Mouse (Mus musculus): ENCODE measurements around the gene Rtf1. TPM values are rescaled to one million over a fixed set of nuclear protein-coding genes. Genes with fewer than 3 reads are reported as not detected.
"Not testable (repeated sequence)": the region's sequence is repeated elsewhere in the genome, so short reads cannot be mapped to it uniquely, and the experiment has no call there.

Rtf1 gene
- 34.7 and 36.4 TPM in 2 replicates for total RNA-seq (2017)

DNA sequence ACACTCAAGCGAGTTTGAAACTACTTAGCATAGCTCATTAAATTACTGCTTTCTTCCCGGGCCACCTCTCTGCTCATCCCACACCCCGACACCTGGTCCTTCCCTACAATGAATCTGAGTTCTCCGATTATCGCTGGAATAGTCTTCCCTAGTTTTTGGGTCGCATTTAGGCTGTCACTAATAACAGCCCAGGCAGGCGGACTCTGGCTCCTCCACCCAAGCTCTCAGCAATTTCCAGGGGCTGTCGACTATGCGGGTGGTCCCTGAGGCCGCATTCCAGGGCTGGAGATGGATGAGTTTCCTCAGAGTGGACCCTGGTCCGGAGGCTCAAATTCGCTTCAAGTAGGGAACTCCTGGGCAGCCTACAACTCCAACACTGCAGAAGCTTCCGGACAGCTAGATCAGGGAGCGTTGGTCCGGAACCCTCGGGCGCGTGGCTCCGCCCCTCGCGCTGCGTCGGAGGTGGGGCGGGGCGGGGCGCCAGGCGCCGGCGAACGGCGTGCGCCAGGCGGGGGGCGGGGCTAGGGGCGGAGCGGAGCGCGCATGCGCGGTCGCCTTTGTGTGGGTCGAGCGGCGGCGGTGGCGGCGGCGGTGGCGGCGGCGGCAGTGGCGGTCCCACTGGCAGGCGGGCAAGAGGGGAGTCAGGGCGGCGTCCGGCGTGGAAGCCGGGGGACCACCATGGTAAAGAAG is at the start of gene Rtf1:
TSS of gene Rtf1 (plus strand) at position 544 of the 690 bp plus-strand sequence.
- ATAC-seq (ENCODE audit: extremely low read depth, insufficient number of reproducible peaks, low FRiP score, poor library complexity, severe bottlenecking) = peak; percentile 89

DNA sequence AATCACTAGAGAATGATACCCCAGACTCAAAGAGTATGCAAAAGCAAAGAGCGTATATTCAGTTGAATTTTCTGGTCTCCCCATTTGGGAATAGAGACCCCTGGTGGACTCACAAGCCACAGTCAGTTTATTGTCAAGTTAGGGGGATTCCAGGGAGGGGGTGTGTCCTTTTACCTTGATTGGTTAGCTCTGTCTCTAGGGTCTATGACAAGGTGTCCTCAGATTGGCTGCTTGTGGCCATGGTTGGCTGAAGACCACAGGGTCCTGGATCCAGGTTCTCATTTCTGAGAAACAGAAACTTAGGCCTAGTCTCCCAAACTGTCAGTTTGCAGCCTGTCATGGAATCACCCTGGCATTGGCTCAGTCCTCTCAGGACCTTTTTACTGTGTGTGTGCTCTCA is 38.1 kb upstream of the Rtf1 start:
- peak; percentile 71; the same call in 1 of the 2 replicates for ATAC-seq (ENCODE audit: extremely low read depth, insufficient number of reproducible peaks, low FRiP score, poor library complexity, severe bottlenecking)

DNA sequence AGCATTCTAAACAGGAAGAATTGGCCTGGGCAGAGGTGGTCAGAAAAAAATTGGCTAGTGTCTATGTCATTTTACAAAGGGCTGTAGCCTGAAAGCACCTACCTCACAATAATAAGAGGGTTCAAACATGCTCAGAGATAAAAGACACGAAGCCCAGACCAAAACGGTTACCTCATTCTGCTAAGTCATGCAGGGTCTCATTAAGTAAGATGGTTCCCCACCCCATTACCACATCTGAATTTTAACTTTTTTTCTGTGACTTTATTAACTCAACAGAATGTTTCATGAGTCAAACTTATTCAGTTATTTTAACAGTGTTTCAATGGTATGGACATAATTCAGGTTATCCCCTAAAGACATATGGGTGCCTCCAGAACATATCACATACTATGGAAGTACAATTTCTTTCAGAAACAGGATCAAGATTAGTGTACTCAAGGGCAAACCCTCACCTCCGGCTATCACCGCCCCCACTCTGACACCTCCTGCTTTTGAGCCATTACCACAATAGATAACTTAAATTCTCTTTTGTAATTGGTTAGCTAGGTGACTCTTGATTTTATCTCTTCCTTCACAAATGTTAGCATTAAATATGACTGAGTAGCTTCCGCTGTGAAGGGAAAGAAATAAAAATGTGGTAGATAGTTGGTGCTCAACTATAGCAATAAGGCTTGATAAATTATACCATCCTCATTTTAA is 33.5 kb upstream of the Rtf1 start:
- ATAC-seq (ENCODE audit: extremely low read depth, insufficient number of reproducible peaks, low FRiP score, poor library complexity, severe bottlenecking) = no peak

DNA sequence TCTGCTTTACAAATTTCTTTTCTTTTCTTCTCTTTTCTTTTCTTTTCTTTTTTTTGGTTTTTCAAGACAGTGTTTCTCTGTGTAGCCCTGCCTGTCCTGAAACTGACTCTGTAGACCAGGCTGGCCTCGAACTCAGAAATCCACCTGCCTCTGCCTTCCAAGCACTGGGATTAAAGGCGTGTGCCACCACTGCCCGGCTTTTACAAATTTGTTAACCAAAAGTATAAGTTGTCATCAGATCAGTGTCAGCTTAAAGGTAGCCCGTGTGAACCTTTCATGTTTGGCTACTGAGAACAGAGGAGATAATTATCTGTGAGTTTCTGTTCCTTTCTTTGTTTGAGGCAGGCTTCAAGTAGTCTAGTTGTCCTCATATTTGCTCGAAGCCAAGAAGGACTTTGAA is 30.6 kb upstream of the Rtf1 start:
- no peak for ATAC-seq (ENCODE audit: extremely low read depth, insufficient number of reproducible peaks, low FRiP score, poor library complexity, severe bottlenecking)

DNA sequence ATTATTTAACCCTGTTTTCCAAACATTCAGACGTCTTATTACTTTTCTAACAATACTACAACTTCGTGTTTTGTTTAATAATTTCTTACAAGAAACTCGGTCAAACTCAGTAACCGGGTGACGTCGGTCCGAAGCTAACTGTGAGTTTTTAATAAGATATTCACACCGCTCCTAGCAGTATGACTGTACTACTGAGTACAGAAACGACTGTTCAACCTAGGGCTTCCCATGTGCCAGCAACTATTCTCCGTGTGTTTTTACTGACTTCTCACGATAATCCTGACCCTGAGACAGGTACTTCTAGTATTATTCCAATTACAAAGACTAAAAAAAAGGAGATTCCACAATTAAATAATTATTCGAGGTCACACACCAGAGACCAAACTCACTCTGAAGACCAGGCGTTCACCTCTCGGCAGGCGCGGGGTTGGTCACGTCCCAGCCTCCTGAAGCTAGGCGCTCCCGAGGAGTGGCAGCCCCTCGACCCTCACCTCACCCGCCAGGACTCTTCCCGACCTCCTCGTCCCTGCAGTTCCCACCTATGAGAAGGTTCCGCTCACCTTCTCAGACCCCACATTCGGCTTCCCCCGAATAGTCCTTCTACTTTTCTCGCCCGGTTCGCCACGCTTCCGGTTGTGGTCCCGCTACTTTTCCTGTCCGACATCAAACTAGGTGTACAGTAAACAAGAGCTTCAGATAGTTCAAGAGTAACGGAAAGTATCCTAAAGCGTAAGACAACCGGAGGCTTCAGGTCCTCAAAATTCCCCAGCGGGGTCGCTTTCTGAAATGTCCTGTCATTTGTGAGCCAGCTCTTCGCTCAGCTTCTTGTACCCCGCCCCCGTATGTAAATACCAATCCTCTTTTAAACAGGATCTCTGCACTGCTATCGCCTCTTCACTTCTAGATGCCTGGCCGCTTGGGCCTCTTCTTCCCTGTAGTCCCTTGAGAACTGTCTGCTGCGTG is 12.4 kb upstream of the Rtf1 start, which contains the start of gene Ndufaf1:
TSS of gene Ndufaf1 (minus strand) at position 608 of the 963 bp plus-strand sequence.
- peak; percentile 68 for ATAC-seq (ENCODE audit: extremely low read depth, insufficient number of reproducible peaks, low FRiP score, poor library complexity, severe bottlenecking)

DNA sequence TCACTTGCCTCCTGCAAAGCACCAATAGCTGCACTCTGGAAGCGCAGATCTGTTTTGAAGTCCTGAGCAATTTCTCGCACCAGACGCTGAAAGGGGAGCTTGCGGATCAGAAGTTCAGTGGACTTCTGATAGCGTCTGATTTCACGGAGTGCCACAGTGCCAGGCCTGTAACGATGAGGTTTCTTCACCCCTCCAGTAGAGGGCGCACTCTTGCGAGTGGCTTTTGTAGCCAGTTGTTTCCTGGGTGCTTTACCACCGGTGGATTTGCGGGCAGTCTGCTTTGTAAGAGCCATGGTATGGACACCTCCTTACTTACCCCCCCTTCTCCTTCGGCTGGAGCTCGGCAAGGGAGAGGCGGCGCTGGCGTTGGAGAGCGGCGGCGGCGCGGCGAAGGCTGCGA is 9.1 kb upstream of the Rtf1 start:
- not testable (repeated sequence) for ATAC-seq (ENCODE audit: extremely low read depth, insufficient number of reproducible peaks, low FRiP score, poor library complexity, severe bottlenecking)

DNA sequence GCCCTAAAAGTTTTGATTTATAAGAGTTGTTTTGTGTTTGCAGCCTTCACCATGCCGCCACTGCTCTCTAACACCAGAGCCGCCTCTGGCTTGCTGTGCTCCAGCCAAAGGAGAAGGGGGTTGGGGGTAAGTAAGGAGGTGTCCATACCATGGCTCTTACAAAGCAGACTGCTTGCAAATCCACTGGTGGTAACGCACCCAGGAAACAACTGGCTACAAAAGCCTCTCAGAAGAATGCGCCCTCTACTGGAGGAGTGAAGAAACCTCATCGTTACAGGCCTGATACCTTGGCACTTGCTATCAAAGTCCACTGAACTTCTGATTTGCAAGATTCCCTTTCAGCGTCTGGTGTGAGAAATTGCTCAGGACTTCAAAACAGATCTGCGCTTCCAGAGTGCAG is 5.9 kb upstream of the Rtf1 start:
- ATAC-seq (ENCODE audit: extremely low read depth, insufficient number of reproducible peaks, low FRiP score, poor library complexity, severe bottlenecking) = peak; percentile 56; the same call in 1 of the 2 replicates

DNA sequence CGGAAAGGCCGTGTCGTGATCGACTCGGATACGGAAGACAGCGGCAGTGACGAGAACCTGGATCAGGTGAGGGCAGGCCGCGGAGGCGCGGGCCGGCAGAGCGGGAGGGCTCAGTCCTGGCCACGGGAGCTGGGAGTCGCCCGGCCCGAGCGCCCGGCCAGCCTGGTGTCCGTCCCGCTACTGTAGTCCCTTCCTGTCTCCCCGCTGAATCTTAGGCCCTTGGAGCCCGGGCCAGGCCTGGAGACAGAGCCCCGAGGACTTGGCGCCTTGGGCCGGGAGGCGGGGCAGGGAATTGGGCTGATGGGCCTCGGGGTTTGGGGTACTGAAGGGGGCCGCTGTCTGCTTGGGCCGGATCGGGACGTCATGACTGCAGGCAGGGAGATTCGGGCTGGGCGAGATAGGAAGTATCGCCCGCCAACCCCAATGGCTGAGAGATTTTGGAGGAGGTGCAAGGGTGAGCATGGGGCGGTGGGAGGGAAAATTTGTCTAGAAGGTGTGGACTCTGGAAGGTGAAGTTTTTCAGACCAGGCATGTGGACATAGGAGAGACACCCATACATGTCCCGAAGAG is 432 bp downstream of the Rtf1 start:
- ATAC-seq (ENCODE audit: extremely low read depth, insufficient number of reproducible peaks, low FRiP score, poor library complexity, severe bottlenecking) = 0 out of 2 replicates have a peak, but pooled peaks have one; percentile 30

DNA sequence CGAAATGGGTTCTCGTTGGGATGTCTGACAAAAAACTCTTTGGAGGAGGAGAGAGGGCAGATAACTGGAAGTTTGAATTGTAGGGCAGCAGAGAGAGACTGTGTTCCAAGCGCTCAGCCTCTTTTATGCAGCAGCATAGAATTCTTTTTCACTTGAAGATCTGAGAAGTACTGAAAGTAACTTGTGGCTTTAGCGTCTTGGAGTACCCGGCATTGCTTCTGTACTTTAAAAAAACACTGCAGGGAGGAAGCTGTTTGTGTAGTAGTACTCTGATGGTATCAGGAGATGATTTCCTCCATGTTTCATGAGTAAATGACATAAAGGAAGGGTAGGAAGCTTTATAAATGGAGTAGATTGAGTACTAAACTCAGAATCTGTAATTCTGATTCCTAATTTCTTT is 963 bp downstream of the Rtf1 start:
- ATAC-seq (ENCODE audit: extremely low read depth, insufficient number of reproducible peaks, low FRiP score, poor library complexity, severe bottlenecking) = no peak

DNA sequence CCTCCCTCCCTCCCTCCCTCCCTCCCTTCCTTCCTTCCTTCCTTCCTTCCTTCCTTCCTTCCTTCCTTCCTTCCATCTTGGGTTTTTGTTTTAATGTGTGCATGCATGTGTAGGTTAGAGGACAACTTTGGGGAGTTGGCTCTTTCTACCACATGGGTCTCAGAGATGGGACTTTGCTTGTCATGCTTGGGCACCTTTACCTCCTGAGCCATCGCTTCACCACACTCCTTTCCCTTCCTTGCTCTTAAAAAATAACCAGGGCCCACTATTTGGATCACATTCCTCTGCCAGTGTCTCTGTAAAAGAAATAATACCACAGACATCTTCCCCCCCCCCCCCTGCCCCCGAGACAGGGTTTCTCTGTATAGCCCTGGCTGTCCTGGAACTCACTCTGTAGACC is 8.8 kb downstream of the Rtf1 start:
- ATAC-seq (ENCODE audit: extremely low read depth, insufficient number of reproducible peaks, low FRiP score, poor library complexity, severe bottlenecking) = no peak

DNA sequence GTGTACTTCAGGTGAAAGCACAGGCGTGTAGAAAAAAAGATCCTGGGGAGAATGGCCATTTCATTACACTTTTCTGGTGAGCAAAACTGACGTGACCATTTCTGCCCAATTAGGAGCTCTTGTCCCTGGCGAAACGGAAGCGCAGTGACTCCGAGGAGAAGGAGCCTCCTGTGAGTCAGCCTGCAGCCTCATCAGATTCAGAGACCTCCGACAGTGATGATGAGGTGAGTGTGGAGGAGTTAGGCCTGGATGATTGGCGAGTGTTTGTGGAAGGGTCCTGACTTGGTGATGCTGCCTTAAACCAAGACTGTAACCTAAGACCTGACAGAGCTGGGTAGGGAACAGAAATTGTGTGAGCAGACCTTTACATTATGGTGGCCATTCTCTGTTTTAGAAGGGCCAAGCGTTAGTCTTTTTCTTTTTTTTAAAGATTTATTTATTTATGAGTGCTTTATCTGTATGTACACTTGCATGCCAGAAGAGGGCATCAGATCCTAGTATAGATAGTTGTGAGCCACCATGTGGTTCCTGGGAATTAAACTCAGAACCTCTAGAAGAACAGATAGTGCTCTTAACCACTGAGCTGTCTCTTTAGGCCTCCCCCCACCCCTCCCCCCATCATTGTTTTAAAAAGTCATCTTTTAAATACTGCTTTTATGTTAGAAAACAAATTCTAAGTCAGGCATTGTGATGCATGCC is 17.3 kb downstream of the Rtf1 start:
- no peak for ATAC-seq (ENCODE audit: extremely low read depth, insufficient number of reproducible peaks, low FRiP score, poor library complexity, severe bottlenecking)

DNA sequence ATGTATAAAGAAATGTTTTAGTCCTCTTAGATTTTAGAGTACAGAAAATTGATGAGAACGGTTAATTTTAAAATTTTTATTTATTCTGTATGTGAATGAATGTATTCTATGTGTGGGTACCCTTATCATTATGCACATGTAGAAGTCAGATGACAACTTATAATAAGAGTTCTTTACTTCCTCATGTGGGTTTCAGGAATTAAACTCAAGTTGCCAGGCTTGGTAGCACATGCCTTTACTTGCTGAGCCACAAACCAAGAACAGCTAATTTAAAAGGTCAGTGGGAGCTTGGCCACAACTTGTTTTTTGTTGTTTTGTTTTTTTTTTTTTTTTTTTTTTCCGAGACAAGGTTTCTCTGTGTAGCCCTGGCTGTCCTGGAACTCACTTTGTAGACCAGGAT is 20.0 kb downstream of the Rtf1 start:
- no peak for ATAC-seq (ENCODE audit: extremely low read depth, insufficient number of reproducible peaks, low FRiP score, poor library complexity, severe bottlenecking)

DNA sequence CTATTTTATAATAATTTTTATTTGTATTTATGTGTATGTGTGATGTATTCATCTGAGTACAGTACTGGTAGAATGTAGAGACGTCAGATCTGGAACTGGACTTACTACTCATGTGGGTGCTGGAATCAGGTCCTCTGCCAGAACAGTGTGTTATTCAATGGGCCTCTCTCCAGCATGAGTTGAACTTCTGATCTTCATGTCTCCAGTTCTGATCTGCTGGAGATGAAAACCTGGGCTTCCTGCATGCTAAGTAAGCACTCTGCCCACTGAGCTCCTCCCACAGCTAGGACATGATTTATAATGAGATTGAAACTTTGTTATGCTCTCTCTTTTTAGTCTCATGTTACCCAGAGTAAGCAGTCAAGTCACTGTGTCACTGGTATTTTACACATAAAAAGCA is 21.2 kb downstream of the Rtf1 start:
- ATAC-seq (ENCODE audit: extremely low read depth, insufficient number of reproducible peaks, low FRiP score, poor library complexity, severe bottlenecking) = no peak

DNA sequence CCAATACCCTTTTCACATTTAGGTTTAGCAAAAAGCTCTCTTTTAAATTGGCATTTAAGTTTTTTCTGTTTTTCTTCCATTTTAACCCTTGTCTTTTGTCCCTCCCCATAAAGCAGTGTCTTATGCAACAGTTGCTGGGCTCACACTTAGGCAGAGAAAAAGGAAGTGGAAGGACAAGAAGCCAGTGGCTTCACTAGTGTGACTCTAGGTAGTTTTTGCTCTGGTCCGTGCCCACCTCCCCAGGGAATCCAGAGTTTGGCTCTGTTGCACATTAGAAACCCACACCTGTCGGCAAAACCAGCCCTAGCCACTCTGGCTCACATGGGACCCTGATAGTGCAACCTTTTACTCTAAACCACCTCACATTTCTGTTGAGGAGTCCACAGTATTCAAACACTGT is 23.6 kb downstream of the Rtf1 start:
- peak; percentile 55 for ATAC-seq (ENCODE audit: extremely low read depth, insufficient number of reproducible peaks, low FRiP score, poor library complexity, severe bottlenecking)

DNA sequence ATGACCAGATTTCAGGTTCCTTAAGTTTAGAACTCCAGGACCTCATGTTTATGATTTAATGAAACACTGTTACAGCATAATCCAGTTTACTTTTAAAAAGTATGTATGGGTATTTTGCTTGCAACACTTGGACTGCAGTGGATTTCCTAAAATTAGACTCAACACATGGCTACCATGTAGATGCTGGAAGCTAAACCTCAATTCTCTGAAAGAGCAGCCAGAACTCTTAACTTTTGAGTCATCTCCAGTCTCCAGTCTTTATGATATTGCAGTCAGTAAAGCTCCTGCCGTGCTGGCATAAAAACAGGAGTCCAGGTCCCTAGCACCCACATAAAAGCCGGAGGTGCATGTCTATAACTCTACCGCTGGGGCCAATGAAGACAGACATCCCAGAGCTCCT is 25.1 kb downstream of the Rtf1 start:
- ATAC-seq (ENCODE audit: extremely low read depth, insufficient number of reproducible peaks, low FRiP score, poor library complexity, severe bottlenecking) = no peak

DNA sequence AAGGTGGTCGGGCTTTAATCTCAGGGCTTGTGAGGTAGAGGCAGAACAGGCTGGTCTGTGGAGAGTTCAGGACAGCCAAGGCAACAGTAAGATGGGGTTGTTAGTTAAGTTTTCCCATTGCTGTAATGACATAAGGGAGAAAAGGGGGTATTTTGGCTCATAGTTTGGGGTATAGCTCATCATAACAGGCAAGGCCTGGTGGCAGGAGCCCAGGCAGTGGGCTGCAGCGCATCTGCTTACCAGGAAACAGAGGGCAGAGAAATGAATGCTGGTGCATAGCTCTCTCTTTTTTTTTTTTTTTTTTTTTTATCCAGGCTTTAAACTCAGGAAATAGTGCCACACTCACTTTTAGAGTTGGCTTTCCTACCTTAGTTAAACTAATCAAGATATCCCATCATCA is 28.3 kb downstream of the Rtf1 start:
- ATAC-seq (ENCODE audit: extremely low read depth, insufficient number of reproducible peaks, low FRiP score, poor library complexity, severe bottlenecking) = no peak

DNA sequence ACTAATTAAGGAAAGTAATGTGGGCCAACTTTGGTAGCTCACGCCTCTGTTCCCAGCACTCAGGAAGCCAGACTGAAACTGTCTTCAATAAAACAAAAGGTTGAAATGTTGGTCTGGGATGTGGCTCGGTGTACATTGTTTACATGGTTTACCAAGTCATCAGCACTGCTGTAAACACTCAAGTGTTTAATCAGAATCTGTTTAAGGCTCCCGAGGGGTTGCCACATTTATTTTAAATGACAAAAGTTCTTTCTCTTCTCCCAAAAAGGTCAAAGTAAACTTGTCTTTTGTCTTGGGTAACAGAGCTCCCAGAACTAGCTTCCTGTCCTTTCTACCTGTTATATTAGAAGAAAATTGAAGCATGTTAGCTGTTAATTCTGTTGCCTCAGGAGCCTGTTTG is 32.8 kb downstream of the Rtf1 start:
- no peak for ATAC-seq (ENCODE audit: extremely low read depth, insufficient number of reproducible peaks, low FRiP score, poor library complexity, severe bottlenecking)

DNA sequence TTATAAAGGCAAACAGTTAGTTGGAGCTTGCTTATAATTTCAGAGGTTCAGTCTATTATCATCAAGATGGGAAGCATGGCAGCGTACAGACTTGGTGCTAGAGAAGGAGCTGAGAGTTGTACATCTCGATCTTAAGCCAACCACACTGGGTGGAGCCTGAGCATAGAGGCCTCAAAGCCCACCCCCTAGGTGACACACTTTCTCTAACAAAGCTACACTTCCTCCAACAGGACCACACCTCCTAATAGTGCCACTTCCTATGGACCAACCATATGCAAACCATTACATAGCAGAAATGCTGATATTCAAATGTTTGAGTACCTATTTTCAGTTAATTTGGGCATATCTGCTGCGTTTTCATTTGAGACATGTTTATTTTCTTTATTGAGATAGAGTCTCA is 35.1 kb downstream of the Rtf1 start:
- no peak for ATAC-seq (ENCODE audit: extremely low read depth, insufficient number of reproducible peaks, low FRiP score, poor library complexity, severe bottlenecking)

DNA sequence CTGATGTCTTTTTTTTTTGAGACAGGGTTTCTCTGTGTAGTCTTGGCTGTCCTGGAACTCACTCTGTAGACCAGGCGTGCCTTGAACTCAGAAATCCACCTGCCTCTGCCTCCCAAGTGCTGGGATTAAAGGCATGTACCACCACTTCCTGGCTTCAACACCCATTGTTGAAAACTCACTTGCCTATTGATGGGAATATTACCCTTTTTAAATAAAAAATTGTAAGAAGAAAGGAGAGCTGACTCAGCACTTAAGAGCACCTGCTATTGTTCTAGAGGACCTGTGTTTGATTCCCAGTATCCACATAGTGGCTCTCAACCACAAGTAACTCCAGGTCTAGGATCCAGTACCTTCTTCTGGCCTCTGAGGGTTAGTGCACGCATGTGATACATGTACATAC is 41.0 kb downstream of the Rtf1 start:
- not testable (repeated sequence) for ATAC-seq (ENCODE audit: extremely low read depth, insufficient number of reproducible peaks, low FRiP score, poor library complexity, severe bottlenecking)

All from neutrophil, adult 5-6 weeks (primary cell).